Mouse (Mus musculus) layer of hippocampus, postnatal 25 days (tissue): ENCODE results near the gene Msn. TPM values are rescaled to one million over a fixed set of nuclear protein-coding genes. Genes with fewer than 3 reads are reported as not detected.

Source experiments
- DNase-seq, 2 experiments: peaks; one replicate each; pipeline ENCODE4 v3.0.0; 2022; ENCODE audit warnings: mixed read lengths in 2 of 2, low spot score in 1 of 2; ENCODE audit errors: extremely low spot score in 1 of 2
- total RNA-seq, 2 experiments: library from RNA; stranded (reverse); gene quantifications; 2 replicates each; pipeline ENCODE4 v1.2.3; 2021

Gene Msn
- 10 to 100 TPM; 17.8 to 18.4 TPM for total RNA-seq

DNA sequence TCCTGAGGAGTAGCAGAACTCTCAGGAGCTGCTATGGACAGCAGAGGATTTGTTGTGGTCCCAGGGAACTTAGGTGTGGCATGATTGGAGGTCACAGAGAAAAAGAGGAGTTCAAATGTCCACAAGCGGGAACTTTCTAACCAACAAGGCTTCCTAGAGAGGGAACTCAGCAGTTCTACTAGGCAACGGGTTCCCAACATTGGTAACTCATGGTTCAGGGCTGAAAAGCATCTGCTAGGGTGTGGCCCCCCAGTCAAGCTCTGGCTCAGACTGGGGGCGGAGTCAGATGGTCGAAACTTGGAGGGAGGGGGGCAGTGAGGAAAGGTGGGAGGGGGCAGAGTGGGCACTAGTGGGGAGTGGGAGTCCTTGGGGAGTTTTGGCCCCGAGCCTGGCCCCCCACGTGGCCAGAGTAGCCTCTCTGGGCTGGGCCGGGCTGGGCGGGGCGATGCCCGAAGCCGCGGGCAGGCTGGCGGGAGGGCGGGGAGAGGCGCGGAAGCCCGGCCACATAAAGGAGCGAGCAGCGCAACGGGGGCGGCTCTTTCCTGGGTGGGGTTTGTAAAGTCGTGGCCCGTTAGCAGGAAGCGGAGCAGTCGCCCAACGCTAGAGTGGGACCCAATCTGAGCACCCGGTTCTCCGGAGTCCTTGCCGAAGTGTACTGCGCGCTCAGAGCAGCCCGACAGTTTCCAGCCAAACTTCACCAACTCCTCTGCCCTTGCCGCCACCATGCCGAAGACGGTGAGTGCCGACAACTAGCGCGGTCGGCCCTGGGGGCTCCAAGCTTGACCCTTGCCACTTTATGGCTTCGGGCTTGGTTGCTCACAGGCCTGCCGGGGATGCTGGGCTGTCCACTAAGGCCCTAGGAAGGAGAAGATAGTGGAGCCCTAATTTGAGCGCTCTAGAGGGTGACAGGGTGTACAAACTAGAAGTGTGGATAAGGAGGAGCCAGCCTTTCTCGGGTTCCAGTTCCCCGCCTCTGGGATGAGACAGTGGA is at the start of gene Msn:
TSS of gene Msn (plus strand) at position 534 of the 991 bp plus-strand sequence.
- peak; percentile 7 to 16 for DNase-seq

DNA sequence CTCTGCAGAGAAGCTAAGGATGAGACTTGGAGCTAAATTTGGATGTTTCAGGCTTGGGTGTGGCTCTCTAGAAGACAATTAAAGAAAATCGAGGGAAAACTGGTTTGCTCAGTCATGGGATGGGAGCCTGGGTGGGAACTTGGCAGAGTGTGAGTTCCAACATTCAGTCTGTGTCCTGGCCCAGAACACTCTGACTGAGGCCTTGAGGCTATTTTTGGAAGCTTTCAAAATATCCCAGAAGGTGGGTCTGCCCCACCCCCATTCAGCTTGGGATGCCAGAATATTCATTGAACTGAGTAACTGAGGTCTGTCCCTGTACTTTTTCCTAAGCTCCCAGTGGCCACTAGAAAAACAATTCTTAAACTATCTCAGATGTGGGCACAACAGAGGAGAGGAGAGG is 43.0 kb upstream of the Msn start:
- DNase-seq: no peak

DNA sequence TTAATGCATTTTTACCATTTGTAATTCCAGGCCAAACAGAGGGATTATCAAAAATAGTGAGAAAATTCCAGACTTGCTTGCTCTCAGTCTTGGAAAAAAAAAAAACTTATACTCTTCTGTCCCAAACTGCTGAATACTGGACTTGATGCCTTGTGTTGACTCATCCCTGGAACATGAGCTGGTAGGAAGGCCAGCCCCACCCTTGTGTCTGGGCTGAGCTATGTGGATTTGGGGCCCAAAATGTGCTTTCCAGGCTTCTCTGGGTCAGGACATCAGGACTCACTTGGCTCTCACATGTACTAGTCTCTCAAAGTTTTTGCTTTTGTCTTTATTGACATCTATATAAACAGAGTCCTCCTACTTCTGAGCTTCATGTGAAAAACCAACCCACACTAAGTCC is 18.1 kb upstream of the Msn start:
- no peak for DNase-seq

DNA sequence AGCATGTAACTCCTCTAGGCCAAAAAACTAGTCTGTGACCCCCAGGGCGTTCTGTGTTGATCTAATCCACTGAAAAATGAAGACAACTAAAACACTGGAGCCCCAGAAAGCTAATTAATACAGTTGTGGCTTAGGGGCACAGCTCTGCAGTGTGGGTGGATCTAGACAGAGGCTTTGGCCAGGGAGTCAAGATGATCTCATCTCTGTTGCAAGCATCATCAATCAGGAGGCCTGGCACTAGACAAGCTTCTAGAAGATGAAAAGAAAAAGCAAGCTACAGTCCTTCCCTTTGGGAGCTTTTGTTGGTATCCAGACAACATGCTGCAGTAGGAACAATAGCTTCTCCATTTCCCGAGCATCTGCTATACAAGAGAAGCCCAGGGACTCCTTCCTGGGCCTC is 9.6 kb upstream of the Msn start:
- no peak for DNase-seq

DNA sequence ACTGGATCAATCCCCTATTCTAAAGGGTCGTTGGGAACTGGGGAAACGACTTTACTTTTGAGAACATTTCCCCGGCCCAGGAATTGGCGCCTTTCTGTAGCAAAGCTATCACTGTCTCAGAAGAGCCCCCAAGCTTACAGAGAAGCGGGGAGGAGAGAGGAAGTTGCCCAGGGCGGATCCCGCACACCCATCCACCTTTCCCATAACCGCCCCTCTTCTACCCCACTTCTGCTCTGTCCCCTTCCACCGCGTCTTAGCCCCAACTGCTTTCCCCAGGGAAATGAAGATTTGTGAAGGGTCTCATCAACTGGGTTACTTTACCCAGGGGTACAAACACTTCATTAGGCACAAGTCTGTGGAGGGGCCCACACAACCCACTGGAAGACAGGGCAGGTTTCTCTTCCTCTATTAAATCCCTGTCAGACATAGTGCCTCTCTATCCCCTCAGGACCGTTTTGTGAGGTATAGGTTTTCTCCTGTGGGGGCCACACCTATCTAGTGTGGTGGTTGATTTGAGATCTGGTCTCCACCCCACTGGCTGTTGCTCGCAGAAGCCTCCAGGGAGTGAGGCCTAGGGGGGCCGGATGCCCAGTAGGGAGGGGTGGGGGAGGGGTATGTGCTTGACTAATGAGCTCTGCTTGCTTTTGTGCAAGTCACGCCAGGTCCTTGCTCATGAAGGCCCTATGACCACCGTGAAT is 820 bp downstream of the Msn start:
- DNase-seq: no peak

DNA sequence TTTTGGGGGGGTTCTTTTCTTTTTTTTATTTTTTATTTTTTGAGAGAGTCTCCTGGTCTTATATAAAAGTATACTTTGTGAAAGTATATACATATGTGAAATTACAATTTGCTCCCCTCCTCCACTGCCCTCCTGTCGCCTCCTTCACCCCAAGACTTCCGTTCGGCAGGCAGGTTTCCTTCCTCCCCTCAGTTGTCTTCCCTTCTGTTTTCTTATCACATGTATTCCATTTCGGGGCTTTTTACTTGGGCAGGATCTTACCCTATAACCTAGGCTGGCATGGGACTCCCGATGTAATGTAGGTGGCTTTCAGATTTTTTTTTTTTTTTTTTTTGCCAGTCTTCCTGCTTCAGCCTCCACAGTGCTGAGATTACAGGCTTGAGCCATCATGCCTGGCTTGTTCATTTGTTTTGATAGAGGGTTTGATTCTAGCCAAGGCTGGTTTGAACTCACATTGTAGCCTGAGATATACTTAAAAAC is 1.7 kb downstream of the Msn start:
- DNase-seq: no peak

DNA sequence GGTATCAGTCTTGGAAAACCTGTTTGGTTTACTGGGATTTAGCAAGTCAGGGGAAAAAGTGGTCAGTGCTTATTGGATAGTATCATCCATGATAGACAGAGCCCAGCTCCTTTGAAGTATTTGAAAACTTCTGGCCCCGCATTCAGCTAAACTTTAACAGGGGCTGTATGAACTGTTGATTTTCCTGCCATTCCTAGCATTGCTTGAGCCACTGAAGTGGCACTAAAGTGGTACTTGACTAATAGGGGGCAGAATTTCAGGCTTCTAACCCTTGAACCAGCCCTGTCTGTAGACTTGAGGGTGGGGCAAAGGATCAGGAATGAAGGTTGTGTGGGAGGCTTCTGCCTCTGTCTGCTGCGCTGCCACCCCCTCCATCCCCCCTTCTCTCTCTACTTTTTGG is 3.2 kb downstream of the Msn start:
- DNase-seq: no peak

DNA sequence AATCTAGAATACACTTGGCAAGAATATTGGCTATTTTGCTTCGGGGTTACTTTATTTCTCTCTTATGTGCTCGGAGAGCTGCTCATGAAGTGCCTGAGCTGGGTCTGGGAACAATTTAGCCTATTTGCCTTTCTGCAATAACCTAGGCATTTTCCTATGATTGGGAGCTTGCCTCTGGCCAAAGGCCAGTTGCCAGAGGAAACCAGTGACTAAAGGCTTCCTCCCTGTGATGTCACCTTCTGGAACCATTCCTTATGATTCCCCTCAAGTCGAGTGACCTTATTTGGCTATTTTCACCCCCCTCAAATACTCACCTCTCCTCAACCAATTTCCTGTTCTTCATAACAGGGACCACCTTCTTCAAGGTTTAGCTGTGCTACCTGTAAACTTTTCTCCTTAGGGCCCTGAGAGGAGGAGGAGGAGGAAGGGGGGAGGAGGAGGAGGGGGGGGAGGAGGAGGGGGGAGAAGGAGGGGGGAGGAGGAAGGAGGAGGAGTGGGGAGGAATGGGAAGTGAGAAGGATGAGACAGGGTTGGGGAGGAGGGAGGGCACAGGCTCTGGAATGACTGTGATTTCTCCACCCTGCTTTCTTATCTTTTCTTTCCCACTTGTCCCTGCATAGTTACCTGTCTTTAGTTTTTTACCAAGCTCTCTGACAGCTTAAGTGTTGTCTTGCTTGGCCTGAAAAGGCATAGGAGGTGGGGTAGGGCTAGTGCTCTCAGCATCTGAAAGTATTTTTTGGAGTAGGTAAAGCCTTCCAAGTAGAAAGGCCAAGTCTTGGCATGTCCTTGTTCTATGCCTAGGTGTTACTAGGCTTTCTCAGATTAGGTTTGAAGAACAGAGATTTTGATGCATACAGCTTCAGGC is 11.8 kb downstream of the Msn start:
- DNase-seq: no peak

DNA sequence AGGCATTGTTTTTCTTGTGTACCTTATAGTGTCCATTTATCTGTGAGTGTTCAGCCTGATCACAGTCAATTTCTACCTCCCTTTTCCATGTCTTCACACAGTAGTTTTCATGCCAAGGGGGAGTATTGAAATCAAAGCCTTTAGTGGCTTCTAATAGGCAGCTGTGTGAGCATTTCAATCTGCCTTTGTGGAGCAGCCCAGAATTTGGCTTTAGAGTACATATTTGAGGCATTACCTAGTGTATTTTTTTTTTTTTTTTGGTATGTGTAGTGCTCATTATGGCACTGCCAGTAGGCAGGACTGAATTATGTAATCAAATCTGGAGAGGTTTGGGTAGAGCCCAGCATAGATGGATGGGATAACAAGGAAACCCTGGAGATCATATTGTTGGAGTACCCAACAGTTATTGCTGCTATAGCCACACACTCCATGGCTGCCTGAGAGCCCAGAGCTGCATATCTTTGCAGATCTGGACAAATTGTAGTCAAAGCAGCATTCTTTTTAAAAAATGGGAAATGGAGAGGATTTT is 17.3 kb downstream of the Msn start:
- DNase-seq: no peak

DNA sequence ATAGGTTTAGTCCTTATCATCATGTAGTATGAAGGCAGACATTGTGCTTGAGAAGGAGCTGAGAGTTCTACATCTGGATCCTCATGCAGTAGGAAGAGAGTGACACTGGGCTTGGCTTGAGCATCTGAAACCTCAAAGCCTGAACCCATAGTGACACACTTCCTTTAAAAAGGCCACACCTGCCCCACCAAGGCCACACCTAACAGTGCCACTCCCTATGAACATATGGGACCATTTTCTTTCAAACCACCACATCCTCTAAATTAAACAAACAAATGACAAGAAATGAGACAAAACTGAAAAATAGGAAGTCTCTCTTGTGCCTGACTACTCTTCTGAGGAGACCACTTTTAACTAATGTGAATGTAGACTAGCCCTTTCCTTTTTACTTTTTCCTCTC is 19.7 kb downstream of the Msn start:
- no peak for DNase-seq

DNA sequence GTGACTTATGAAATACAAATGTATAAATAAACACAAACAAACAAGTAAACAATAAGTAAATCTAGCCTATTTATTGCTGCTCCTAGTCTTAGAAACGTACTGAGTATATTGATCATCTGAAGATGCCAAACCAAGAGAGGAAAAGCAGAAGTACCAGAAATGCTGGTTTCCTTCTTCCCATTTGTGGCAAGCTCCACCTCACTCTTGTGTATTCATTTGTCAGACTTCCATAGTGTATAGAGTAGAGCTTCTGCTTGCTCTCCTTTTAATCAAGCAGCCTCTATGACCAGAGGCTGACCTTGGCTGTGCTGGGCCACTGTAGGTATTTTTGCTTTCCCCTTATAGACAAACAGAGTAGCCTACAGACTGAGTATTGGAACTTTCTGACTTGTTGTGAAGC is 21.5 kb downstream of the Msn start:
- no peak for DNase-seq

DNA sequence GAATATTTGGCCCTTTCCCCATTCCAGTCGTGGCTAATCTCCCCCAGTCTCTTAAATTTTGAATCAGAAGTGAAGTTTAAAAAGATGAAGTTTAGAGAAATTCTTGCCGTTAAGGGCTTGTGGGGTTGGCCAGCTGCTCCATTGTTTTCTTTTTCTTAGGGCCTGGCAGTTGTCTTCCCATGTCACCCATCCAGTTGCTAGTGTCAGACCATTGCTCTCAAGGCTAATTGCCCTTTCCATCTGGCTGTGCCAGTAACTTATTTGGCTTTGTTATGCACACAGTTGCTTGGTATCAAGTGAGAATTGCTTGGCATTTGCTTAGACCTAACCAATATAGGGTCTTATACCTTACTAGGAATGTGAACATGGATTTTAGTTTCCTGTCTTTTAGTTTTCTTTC is 24.2 kb downstream of the Msn start:
- no peak for DNase-seq

DNA sequence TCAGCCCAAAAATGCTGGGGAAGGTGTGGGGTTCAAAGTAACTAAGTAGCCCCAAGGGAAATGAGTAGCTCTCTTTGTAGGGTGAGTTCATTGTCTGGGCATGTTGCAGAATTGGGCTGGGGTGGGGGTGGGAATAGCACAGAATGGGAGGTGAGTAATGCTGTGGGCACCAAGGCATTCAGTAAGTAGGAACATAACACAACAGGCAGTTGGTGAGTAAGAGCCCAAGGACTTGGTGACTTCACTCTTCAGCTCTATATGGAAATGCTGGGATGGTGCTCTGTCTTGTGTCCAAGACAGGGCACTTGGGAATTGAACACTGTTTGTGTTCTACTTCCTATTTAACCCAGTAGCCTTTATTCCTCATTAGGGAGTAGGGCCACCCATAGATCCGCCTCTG is 26.1 kb downstream of the Msn start:
- DNase-seq: no peak

DNA sequence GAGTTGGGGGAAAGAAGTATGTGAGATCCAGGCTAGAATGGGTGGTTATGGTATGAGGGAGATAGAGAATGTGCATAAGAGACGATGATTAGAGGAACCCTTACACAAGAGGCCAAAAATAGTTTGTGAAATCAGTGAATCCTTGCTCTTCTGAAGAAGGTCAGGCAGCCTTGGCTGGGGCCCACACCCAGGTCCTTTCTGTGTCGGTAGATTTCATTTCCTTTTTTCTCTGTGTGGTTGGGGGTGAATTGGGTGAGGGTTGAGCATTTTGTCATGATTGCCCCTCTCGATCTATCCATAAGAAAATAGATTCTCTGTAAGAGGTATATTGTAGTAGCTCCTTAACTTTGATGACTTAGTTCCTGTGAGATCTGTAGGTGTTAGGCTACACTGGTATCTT is 31.0 kb downstream of the Msn start:
- DNase-seq: no peak

DNA sequence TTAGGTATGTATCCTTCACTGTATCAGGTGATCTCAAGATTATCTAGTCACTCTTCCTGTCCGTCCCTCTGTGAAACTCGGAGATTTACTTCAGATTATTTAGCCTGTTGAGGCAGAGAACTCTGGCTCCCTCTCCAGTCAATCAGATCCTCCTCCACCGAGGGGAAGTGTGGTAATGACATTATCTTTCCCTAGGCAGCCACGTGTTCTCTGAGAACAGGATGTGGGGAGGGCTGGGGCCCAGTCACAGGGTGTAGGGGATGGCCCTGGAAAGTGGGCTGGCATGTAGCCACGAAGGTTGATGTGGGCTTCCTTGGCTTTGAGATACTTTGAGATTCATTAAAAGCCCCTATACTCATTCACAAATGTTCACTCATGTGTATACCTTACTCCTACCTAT is 34.3 kb downstream of the Msn start:
- DNase-seq: no peak

DNA sequence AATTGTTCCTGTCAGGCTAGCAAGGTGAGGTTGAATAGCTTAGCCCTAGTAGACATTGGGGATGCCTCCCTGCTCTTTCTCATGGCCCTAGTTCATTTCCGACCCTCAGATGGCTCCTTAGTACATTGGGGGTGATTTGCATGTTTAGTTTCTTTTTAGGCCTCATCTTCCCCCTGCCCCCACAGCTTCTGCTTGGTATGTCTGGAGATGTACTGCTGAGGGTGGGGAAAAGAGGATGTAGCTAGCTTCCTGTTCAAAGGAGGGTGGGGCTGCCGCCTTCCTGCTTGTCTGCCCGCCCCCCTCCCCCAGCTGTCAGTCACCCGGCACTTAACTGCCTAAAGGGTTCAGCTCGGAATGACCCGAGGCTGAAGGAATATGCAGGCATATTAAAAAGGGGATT is 34.8 kb downstream of the Msn start:
- DNase-seq: no peak

DNA sequence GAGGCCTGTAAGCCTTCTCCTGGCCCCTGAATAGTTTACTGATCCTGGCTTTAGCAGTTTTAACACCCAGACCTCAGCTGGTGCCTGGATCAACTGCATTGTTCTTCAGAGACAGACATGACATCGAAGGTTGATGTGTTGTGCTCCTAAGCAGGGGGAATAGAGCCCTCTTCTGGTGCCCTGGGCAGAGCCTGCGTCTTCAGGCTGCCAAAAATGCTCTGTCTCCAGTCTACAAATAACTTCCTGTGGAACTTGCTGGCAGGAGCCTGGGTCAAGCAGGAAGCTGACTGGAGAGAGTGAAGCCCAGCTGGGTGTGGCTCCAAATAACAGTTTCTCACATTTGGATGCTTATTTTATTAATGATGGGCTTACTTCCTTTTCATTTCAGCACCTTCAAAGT is 37.4 kb downstream of the Msn start:
- DNase-seq: peak in 1 of 2 experiments; percentile 3

DNA sequence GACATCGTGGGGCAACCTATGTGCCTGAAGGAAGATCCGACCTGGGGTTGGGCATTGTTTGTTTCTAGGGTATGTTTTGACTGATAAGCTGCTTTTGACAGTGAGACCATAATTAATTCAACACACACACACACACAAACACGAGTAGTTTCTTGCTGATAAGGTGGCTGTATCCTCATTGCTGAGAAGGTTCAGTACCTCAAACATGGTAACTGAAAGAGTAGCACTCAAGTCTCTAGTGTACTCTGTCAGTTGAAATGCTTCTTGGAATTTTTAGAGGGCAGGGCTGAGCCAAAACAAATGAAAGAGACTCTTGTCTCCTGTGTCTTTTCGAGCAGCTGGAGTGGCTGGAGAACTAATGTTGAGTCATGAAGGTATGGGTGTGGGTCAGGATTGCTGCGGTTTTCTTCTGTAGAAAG is 38.4 kb downstream of the Msn start:
- DNase-seq: no peak

DNA sequence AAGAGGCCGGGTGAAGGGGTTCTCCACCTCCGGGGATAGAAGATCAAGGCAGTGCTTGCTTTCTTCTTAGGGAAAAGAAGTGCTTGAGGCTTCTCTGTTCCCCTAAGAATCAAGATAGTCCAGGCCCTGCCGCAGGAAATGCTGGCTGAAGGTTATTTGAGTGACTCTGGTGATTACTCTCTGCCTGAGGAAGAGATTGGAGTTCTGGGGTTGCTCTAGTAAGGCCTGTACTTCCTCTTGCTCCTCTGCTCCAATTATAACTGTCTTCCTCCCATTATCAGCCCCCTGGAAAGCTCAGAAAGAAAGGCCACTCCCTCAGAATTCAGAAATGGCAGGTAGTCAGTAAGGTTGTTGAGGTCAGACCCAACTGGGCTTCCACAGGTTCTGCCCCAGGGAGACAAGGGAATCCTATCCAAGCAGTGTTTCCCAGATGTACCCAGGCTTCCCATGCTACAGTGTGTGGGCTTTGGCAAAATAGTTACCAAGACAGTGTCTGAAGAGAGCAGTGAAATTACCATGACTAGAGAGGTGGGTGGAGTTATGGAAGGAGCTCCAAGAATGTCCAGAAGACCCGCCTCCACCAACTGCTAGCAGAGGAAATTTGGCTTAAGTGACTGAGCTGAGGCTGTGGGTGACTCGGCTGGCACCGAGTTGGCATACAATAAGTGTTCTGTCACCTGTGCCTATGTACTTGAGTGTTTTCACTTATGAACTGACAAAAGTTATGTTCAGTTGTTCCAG is 39.2 kb downstream of the Msn start:
- DNase-seq: no peak

DNA sequence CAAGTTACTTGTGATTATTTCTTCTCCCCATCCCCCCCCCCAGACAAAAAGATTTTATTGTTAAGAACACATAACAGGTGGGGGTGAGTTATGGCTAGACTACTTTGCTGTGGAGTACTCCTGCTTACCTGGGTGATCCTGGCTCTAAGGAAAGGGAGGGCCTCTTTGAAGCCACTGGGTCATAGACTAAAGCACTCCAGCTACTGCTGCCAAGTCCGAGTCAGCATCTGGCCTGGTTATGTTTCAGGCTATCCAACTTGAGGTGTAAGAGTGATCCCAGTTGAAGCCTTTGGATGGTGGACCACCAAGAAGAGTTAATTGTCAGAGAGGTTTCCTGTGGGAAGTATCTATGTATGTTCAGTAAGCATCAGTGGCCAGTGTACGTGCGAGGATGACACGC is 39.7 kb downstream of the Msn start:
- DNase-seq: no peak
